Mouse (Mus musculus) embryonic fibroblast, embryonic 13.5 days (primary cell): ENCODE measurements at regions not wholly inside any gene's neighbourhood (a gene's known extent, or its start where the extent isn't known, plus 50 kb on each side); places are given as distances from the start of the nearest gene placed in this dataset.

Source experiments
- H3K27ac ChIP-seq: 2 replicates; pipeline ENCODE4 v1.5.1; 2012; ENCODE audit warnings: low read length, control low read depth, inconsistent platforms; ENCODE audit not compliant: insufficient read depth
- H3K4me1 ChIP-seq: 2 replicates; pipeline ENCODE4 v1.6.1; 2011; ENCODE audit warnings: low read length; ENCODE audit not compliant: control insufficient read depth, insufficient read depth
- H3K4me3 ChIP-seq: 2 replicates; pipeline ENCODE4 v1.5.1; 2011; ENCODE audit warnings: mild to moderate bottlenecking, control low read depth, low read length; ENCODE audit not compliant: insufficient read depth
- CTCF ChIP-seq: IDR thresholded peaks from 2 replicates; pipeline ENCODE4 v1.5.1; 2011; ENCODE audit warnings: mild to moderate bottlenecking, control low read depth, low read length, moderate library complexity, borderline replicate concordance; ENCODE audit not compliant: insufficient read depth
- POLR2A ChIP-seq: IDR thresholded peaks from 2 replicates; pipeline ENCODE4 v1.6.1; 2011; ENCODE audit warnings: low read depth, mild to moderate bottlenecking, control low read depth, low read length, moderate library complexity

- Histone ChIP-seq H3K4me3 (no peak overlapping the region), H3K27ac (no peak overlapping the region), H3K4me1 (no peaks in the 10 kb centered on the region)
- TF ChIP-seq POLR2A (no peak), CTCF (no peak)
Observed at GRCm38 (mm10) chr11:84585626-84586025, 60.3 kb upstream of the Lhx1 start.

GRCm38 (mm10) chr11:84578805-84579541 lies 53.6 kb upstream of the Lhx1 start:
- H3K4me1 ChIP-seq = no peaks in the 10 kb centered on the region
- no peak overlapping the region for H3K4me3 ChIP-seq
- TF ChIP-seq CTCF = no peak
- TF ChIP-seq POLR2A = no peak
- H3K27ac ChIP-seq = no peak overlapping the region
